Mouse (Mus musculus): ENCODE results near the gene Car1.

- no peak for TF ChIP-seq GATA1 (IDR thresholded peaks at IDR 0.05; ENCODE audit: borderline replicate concordance, low read length)
- TF ChIP-seq FLI1 (IDR thresholded peaks at IDR 0.05; ENCODE audit: low read length), result no peak
These were observed 46.3 kb upstream of the Car1 start for GRCm38 (mm10) chr3:14854446-14854845.

Measured in megakaryocyte, embryonic 14.5 days (primary cell).